ENCODE assay signal across 34 mouse cellular contexts in genomic region chr7:44492166-44492826, GRCm38 (mm10). TPM values are rescaled to one million over a fixed set of nuclear protein-coding genes. Genes with fewer than 3 reads are reported as not detected.
DNase-seq lines count a peak whose midpoint lies in the region; ATAC-seq and TF ChIP-seq lines count a peak whose summit lies in the region.
"Had no signal": no experiment of that assay in that cellular context is flagged by ENCODE, and none has a peak within 500 bp of the region (broad histone marks: within the 10 kb centered on the region; RNA-seq: fewer than 3 reads in every experiment).

No protein-coding gene starts in this region.

- TF ChIP-seq CTCF in liver, postnatal 0 days (IDR thresholded peaks at IDR 0.05; ENCODE audit: low read depth): no peak

- no peaks in the 10 kb centered on the region for H3K9me3 ChIP-seq in liver, postnatal 0 days (ENCODE audit: low read length)
- H3K9me3 ChIP-seq in liver, embryonic 12.5 days (replicated peaks): no peaks in the 10 kb centered on the region
- H3K9me3 ChIP-seq: embryonic facial prominence, embryonic 13.5 days; forebrain, embryonic 10.5 days; G1E; limb, embryonic 13.5 days; megakaryocyte, embryonic 14.5 days; midbrain, embryonic 13.5 days had no signal

- intact Hi-C loops in heart, postnatal 36 days (cut with DNase I): no loop called here

- peaks cover 20% of the 10 kb centered on the region for H3K4me1 ChIP-seq in liver, postnatal 0 days (ENCODE audit: insufficient read depth)
- H3K4me1 ChIP-seq in liver, embryonic 12.5 days: peaks cover 21% of the 10 kb centered on the region

- 89% methylated on average over 21 of the region's 21 CpGs for WGBS in liver, postnatal 0 days (ENCODE audit: insufficient replicate concordance)
- 89% methylated on average over 21 of the region's 21 CpGs for WGBS in liver, embryonic 12.5 days (ENCODE audit: insufficient replicate concordance)

- no peak overlapping the region for H3K27ac ChIP-seq in liver, postnatal 0 days (ENCODE audit: low read depth)
- no peak overlapping the region for H3K27ac ChIP-seq in liver, embryonic 12.5 days
- H3K27ac ChIP-seq: embryonic facial prominence, embryonic 13.5 days; forebrain, embryonic 10.5 days; limb, embryonic 13.5 days; midbrain, embryonic 13.5 days; stomach, postnatal 0 days had no signal

- no peak overlapping the region for H3K9ac ChIP-seq in liver, postnatal 0 days (replicated peaks)
- H3K9ac ChIP-seq in liver, embryonic 12.5 days: no peak overlapping the region
- H3K9ac ChIP-seq: embryonic facial prominence, embryonic 13.5 days; limb, embryonic 13.5 days; midbrain, embryonic 13.5 days had no signal

- H3K4me3 ChIP-seq in liver, postnatal 0 days (ENCODE audit: low read depth, low read length): no peak overlapping the region
- H3K4me3 ChIP-seq in liver, embryonic 12.5 days: no peak overlapping the region
- H3K4me3 ChIP-seq: embryonic facial prominence, embryonic 13.5 days; forebrain, embryonic 10.5 days; limb, embryonic 13.5 days; megakaryocyte, embryonic 14.5 days; midbrain, embryonic 13.5 days had no signal

- no peaks in the 10 kb centered on the region for H3K27me3 ChIP-seq in liver, postnatal 0 days (ENCODE audit: insufficient read depth, low read length)
- H3K27me3 ChIP-seq in liver, embryonic 12.5 days (replicated peaks): no peaks in the 10 kb centered on the region
- H3K27me3 ChIP-seq: CH12.LX; embryonic facial prominence, embryonic 13.5 days; limb, embryonic 13.5 days; megakaryocyte, embryonic 14.5 days; midbrain, embryonic 13.5 days had no signal

- ATAC-seq in liver, postnatal 0 days: no peak
- no peak for ATAC-seq in liver, embryonic 12.5 days
- ATAC-seq: hindbrain, embryonic 16.5 days; lung, postnatal 0 days; midbrain, embryonic 13.5 days had no signal

- peak; percentile 31 for DNase-seq in cerebellum, adult 9-10 months
- DNase-seq in cerebellum, adult 11-12 months: no peak
- peak; percentile 86 for DNase-seq in heart, adult 11 months
- DNase-seq in heart, postnatal 36 days: no peak
- peak; percentile 13 for DNase-seq in liver, postnatal 0 days
- peak; percentile 5 for DNase-seq in thymus, postnatal 4 days
- DNase-seq in thymus, postnatal 25 days: no peak
- DNase-seq: adrenal gland, adult 8-10 months; cerebellum, adult 8-10 months; kidney, adult 2 months; kidney, postnatal 4 days; right cerebral cortex, postnatal 4 days had no signal

- H3K4me2 ChIP-seq in liver, postnatal 0 days (ENCODE audit: low read depth, low read length): no peak overlapping the region
- no peak overlapping the region for H3K4me2 ChIP-seq in liver, embryonic 12.5 days
- H3K4me2 ChIP-seq: embryonic facial prominence, embryonic 13.5 days; limb, embryonic 13.5 days; liver, embryonic 11.5 days; midbrain, embryonic 13.5 days had no signal

- no peak for TF ChIP-seq EP300 in liver, postnatal 0 days (IDR thresholded peaks at IDR 0.05; ENCODE audit: low read depth)

- peaks cover 26% of the 10 kb centered on the region for H3K36me3 ChIP-seq in liver, postnatal 0 days (replicated peaks; ENCODE audit: insufficient read depth, low read length)
- H3K36me3 ChIP-seq in liver, embryonic 12.5 days: peaks cover 63% of the 10 kb centered on the region

RNA-seq across cellular contexts. Expression of gene Emc10, which starts 4.0 kb away (rescaled TPM):
- total RNA-seq in heart, postnatal 36 days (2021): 10 to 100 TPM; 87.6 to 87.9 TPM
- polyA plus RNA-seq in liver, postnatal 0 days (2015; fragmentation: Nextera tagmentation; extraction: Ambion mirVana): 32.4 and 35.9 TPM in 2 replicates
- 70.6 and 74.8 TPM in 2 replicates for polyA plus RNA-seq in liver, embryonic 12.5 days (2016; fragmentation: Nextera tagmentation; extraction: Ambion mirVana)

RNA-seq across cellular contexts. Expression of gene Fam71e1, which starts 4.1 kb away (rescaled TPM):
- total RNA-seq in heart, postnatal 36 days (2021): 1 to 10 TPM; 3.1 to 3.2 TPM
- polyA plus RNA-seq in liver, postnatal 0 days (2015; fragmentation: Nextera tagmentation; extraction: Ambion mirVana): 3.3 and 4.1 TPM in 2 replicates
- 2.8 and 3.3 TPM in 2 replicates for polyA plus RNA-seq in liver, embryonic 12.5 days (2016; fragmentation: Nextera tagmentation; extraction: Ambion mirVana)
- total RNA-seq: common myeloid progenitor, adult 5-6 weeks; hematopoietic stem cell, adult 5-6 weeks; monocyte, adult 5-6 weeks had no signal

RNA-seq across cellular contexts. Expression of gene Josd2, which starts 24.5 kb away (rescaled TPM):
- total RNA-seq in heart, postnatal 36 days (2021): 100 to 1,000 TPM; 127 to 143 TPM
- 59.7 and 63.1 TPM in 2 replicates for polyA plus RNA-seq in liver, postnatal 0 days (2015; fragmentation: Nextera tagmentation; extraction: Ambion mirVana)
- polyA plus RNA-seq in liver, embryonic 12.5 days (2016; fragmentation: Nextera tagmentation; extraction: Ambion mirVana): 189 and 194 TPM in 2 replicates

RNA-seq across cellular contexts. Expression of gene Aspdh, which starts 27.1 kb away (rescaled TPM):
- under 1 TPM; 0.65 to 0.75 TPM for total RNA-seq in heart, postnatal 36 days (2021)
- polyA plus RNA-seq in liver, postnatal 0 days (2015; fragmentation: Nextera tagmentation; extraction: Ambion mirVana): 38.9 and 44.3 TPM in 2 replicates
- polyA plus RNA-seq in liver, embryonic 12.5 days (2016; fragmentation: Nextera tagmentation; extraction: Ambion mirVana): 5.5 and 6.4 TPM in 2 replicates
- total RNA-seq: CH12.LX; common myeloid progenitor, adult 5-6 weeks; G1E; gastrocnemius, postnatal 36 days; hematopoietic stem cell, adult 5-6 weeks; monocyte, adult 5-6 weeks; neutrophil, adult 5-6 weeks had no signal
- polyA plus RNA-seq: C2C12; G1E; intestine, embryonic 14.5 days; lung, postnatal 0 days; spleen, adult 2 months; thymus, postnatal 0 days had no signal

RNA-seq across cellular contexts. Expression of gene Mybpc2, which starts 32.2 kb away (rescaled TPM):
- total RNA-seq in heart, postnatal 36 days (2021): 10 to 100 TPM; 16.5 to 20.1 TPM
- 0.35 and 2.7 TPM in 2 replicates for polyA plus RNA-seq in liver, postnatal 0 days (2015; fragmentation: Nextera tagmentation; extraction: Ambion mirVana)
- polyA plus RNA-seq in liver, embryonic 12.5 days (2016; fragmentation: Nextera tagmentation; extraction: Ambion mirVana): not detected in 2 replicates
- total RNA-seq: common myeloid progenitor, adult 5-6 weeks; hematopoietic stem cell, adult 5-6 weeks; layer of hippocampus, postnatal 25 days had no signal
- polyA plus RNA-seq: C2C12; G1E; liver, embryonic 11.5 days had no signal

Comparison
In these comparisons a context has a peak if more than half of its experiments do, and no peak if none do; other contexts are left out.
1. DNase-seq: peak in cerebellum, adult 9-10 months (single experiment), heart, adult 11 months (single experiment), liver, postnatal 0 days (single experiment) and thymus, postnatal 4 days (single experiment); none in cerebellum, adult 11-12 months (single experiment), heart, postnatal 36 days (0 of 2) and thymus, postnatal 25 days (single experiment).